Mouse (Mus musculus) spleen, adult 18-20 months (tissue): ENCODE data around the gene Hes1.

Experiments
- DNase-seq, 2 experiments: peaks; one replicate each; pipeline ENCODE4 v3.0.0; 2022; ENCODE audit warnings: mixed read lengths in 2 of 2

Gene Hes1

GRCm38 (mm10) chr16:30052271-30052670 lies 11.9 kb upstream of the Hes1 start:
- DNase-seq, result no peak

GRCm38 (mm10) chr16:30052839-30053511 lies 11.2 kb upstream of the Hes1 start:
- no peak for DNase-seq

GRCm38 (mm10) chr16:30054541-30054940 lies 9.6 kb upstream of the Hes1 start:
- no peak for DNase-seq

- no peak for DNase-seq
Observed at GRCm38 (mm10) chr16:30055361-30055889, 8.8 kb upstream of the Hes1 start.

GRCm38 (mm10) chr16:30055927-30056326 lies 8.3 kb upstream of the Hes1 start:
- no peak for DNase-seq

- DNase-seq, result no peak
Observed at GRCm38 (mm10) chr16:30056906-30057305, 7.3 kb upstream of the Hes1 start.

GRCm38 (mm10) chr16:30058974-30059717 lies 5.0 kb upstream of the Hes1 start:
- DNase-seq, result no peak

GRCm38 (mm10) chr16:30060412-30060811 lies 3.8 kb upstream of the Hes1 start:
- DNase-seq, result no peak

GRCm38 (mm10) chr16:30062242-30063030 lies 1.7 kb upstream of the Hes1 start:
- DNase-seq, result no peak

GRCm38 (mm10) chr16:30063121-30063881 lies 883 bp upstream of the Hes1 start:
- peak; percentile 56 to 64 for DNase-seq

- no peak for DNase-seq
Observed at GRCm38 (mm10) chr16:30064613-30065012, 429 bp downstream of the Hes1 start.

- peak; percentile 79 to 83 for DNase-seq
Observed at GRCm38 (mm10) chr16:30065077-30065476, 893 bp downstream of the Hes1 start.

GRCm38 (mm10) chr16:30065537-30066183 lies 1.5 kb downstream of the Hes1 start:
- peak in 1 of 2 experiments; percentile 53 for DNase-seq

GRCm38 (mm10) chr16:30066184-30066851 lies 2.1 kb downstream of the Hes1 start:
- DNase-seq, result peak in 1 of 2 experiments; percentile 42

- peak; percentile 80 to 90 for DNase-seq
Observed at GRCm38 (mm10) chr16:30066852-30067301, 2.7 kb downstream of the Hes1 start.

GRCm38 (mm10) chr16:30068041-30069020 lies 4.1 kb downstream of the Hes1 start:
- peak in 1 of 2 experiments; percentile 16 for DNase-seq

- DNase-seq, result no peak
Observed at GRCm38 (mm10) chr16:30069580-30069949, 5.4 kb downstream of the Hes1 start.

GRCm38 (mm10) chr16:30069950-30070770 lies 6.0 kb downstream of the Hes1 start:
- peak; percentile 66 to 69 for DNase-seq

- no peak for DNase-seq
Observed at GRCm38 (mm10) chr16:30070771-30071191, 6.6 kb downstream of the Hes1 start.
